ENCODE assay signal across 10 mouse cellular contexts in genomic region chr9:57149021-57149420, GRCm38 (mm10). TPM values are rescaled to one million over a fixed set of nuclear protein-coding genes. Genes with fewer than 3 reads are reported as not detected.
DNase-seq lines count a peak whose midpoint lies in the region; ATAC-seq and TF ChIP-seq lines count a peak whose summit lies in the region.
"Had no signal": no experiment of that assay in that cellular context is flagged by ENCODE, and none has a peak within 500 bp of the region (broad histone marks: within the 10 kb centered on the region; RNA-seq: fewer than 3 reads in every experiment).

No protein-coding gene starts in this region.

- H3K4me2 ChIP-seq in liver, embryonic 11.5 days, result peak overlapping the region; percentile 91
- peak overlapping the region; percentile 84 for H3K4me2 ChIP-seq in stomach, postnatal 0 days (replicated peaks; ENCODE audit: low read depth)

- H3K27ac ChIP-seq in thymus, adult 2 months (ENCODE audit: control insufficient read depth, insufficient read depth, low read length), result peak overlapping the region; percentile 88
- H3K27ac ChIP-seq in liver, embryonic 11.5 days (ENCODE audit: low read depth, low read length), result no peak overlapping the region
- H3K27ac ChIP-seq in stomach, postnatal 0 days (replicated peaks), result peak overlapping the region; percentile 93

- DNase-seq in cerebellum, adult 8-10 months, result peak; percentile 10
- no peak for DNase-seq in cerebellum, postnatal 14 days
- no peak for DNase-seq in thymus, adult 2 months
- no peak for DNase-seq in thymus, adult 18-20 months
- DNase-seq in liver, embryonic 11.5 days (ENCODE audit: low spot score), result no peak
- DNase-seq in stomach, postnatal 0 days (ENCODE audit: low spot score), result no peak
- no peak for DNase-seq in ovary, adult 18-20 months (ENCODE audit: low spot score)
- DNase-seq in adrenal gland, postnatal 14 days, result no peak
- DNase-seq: cerebellum, adult 11-12 months had no signal

- no peak for TF ChIP-seq EP300 in stomach, postnatal 0 days (optimal IDR thresholded peaks at IDR 0.05)

- peaks cover 31% of the 10 kb centered on the region for H3K4me1 ChIP-seq in thymus, adult 2 months (replicated peaks; ENCODE audit: control insufficient read depth, insufficient read depth, low read length)
- H3K4me1 ChIP-seq in liver, embryonic 11.5 days (replicated peaks; ENCODE audit: control insufficient read depth, insufficient read depth, low read length), result peaks cover 6% of the 10 kb centered on the region; the same call in 1 of the 2 replicates
- H3K4me1 ChIP-seq in stomach, postnatal 0 days (replicated peaks; ENCODE audit: control insufficient read depth, insufficient read depth), result peaks cover 3% of the 10 kb centered on the region; the same call in 1 of the 2 replicates

- H3K9ac ChIP-seq in liver, embryonic 11.5 days (ENCODE audit: low read depth, low read length), result peak overlapping the region; percentile 80
- no peak overlapping the region; the same call in 1 of the 2 replicates for H3K9ac ChIP-seq in stomach, postnatal 0 days (ENCODE audit: low read length)

- 88% methylated on average over 6 of the region's 6 CpGs for WGBS in thymus, adult 2 months
- 75% methylated on average over 6 of the region's 6 CpGs for WGBS in liver, embryonic 11.5 days
- 49% methylated on average over 6 of the region's 6 CpGs for WGBS in stomach, postnatal 0 days

- peaks cover 4% of the 10 kb centered on the region for H3K36me3 ChIP-seq in thymus, adult 2 months (ENCODE audit: control insufficient read depth, insufficient read depth, low read length)
- no peaks in the 10 kb centered on the region; the same call in 1 of the 2 replicates for H3K36me3 ChIP-seq in liver, embryonic 11.5 days (ENCODE audit: control insufficient read depth, insufficient read depth, low read length)
- H3K36me3 ChIP-seq in stomach, postnatal 0 days (ENCODE audit: control insufficient read depth, insufficient read depth, low read length), result no peaks in the 10 kb centered on the region

- TF ChIP-seq CTCF in thymus, adult 2 months (IDR thresholded peaks at IDR 0.05; ENCODE audit: borderline replicate concordance, control insufficient read depth, extremely low read depth, insufficient read depth, low read length, poor library complexity), result no peak
- no peak for TF ChIP-seq CTCF in stomach, postnatal 0 days (IDR thresholded peaks at IDR 0.05; ENCODE audit: low read depth)

- ATAC-seq in liver, embryonic 11.5 days (replicated peaks; ENCODE audit: low FRiP score), result no peak
- no peak for ATAC-seq in stomach, postnatal 0 days (ENCODE audit: low FRiP score, low TSS enrichment)

- no peaks in the 10 kb centered on the region for H3K9me3 ChIP-seq in liver, embryonic 11.5 days (ENCODE audit: control insufficient read depth, low read length)
- H3K9me3 ChIP-seq in stomach, postnatal 0 days (ENCODE audit: control insufficient read depth, low read length), result no peaks in the 10 kb centered on the region
- H3K9me3 ChIP-seq: megakaryocyte, embryonic 14.5 days had no signal

- TF ChIP-seq POLR2A in thymus, adult 2 months (IDR thresholded peaks at IDR 0.05; ENCODE audit: control insufficient read depth, extremely low read depth, insufficient read depth, low read length, poor library complexity), result no peak

- no peak overlapping the region for H3K4me3 ChIP-seq in thymus, adult 2 months (ENCODE audit: control insufficient read depth, insufficient read depth, low read length)
- peak overlapping the region; percentile 62 for H3K4me3 ChIP-seq in liver, embryonic 11.5 days (ENCODE audit: low read depth, low read length)
- H3K4me3 ChIP-seq in stomach, postnatal 0 days (ENCODE audit: low read depth, low read length), result peak overlapping the region; percentile 52; the same call in 1 of the 2 replicates

- no peaks in the 10 kb centered on the region for H3K27me3 ChIP-seq in thymus, adult 2 months (ENCODE audit: control insufficient read depth, insufficient read depth, low read length)
- H3K27me3 ChIP-seq in liver, embryonic 11.5 days (replicated peaks; ENCODE audit: control insufficient read depth, insufficient read depth, low read length), result no peaks in the 10 kb centered on the region
- no peaks in the 10 kb centered on the region for H3K27me3 ChIP-seq in stomach, postnatal 0 days (ENCODE audit: control insufficient read depth, insufficient read depth, low read length)
- H3K27me3 ChIP-seq: megakaryocyte, embryonic 14.5 days had no signal

RNA-seq across cellular contexts. Expression of gene Neil1, which starts 0.9 kb away (rescaled TPM):
- polyA plus RNA-seq in thymus, adult 2 months (2012; rRNA removed), result 47.2 and 49.1 TPM in 2 replicates
- 4.1 and 4.5 TPM in 2 replicates for polyA plus RNA-seq in liver, embryonic 11.5 days (2014; fragmentation: Nextera tagmentation; extraction: Ambion mirVana)
- polyA plus RNA-seq in stomach, postnatal 0 days (2015; fragmentation: Nextera tagmentation; extraction: Ambion mirVana), result 4.7 and 5.2 TPM in 2 replicates
- total RNA-seq in adrenal gland, postnatal 14 days (2021), result 10.6 and 11.2 TPM in 2 replicates

RNA-seq across cellular contexts. Expression of gene Commd4, which starts 9.1 kb away (rescaled TPM):
- 318 and 366 TPM in 2 replicates for polyA plus RNA-seq in thymus, adult 2 months (2012; rRNA removed)
- polyA plus RNA-seq in liver, embryonic 11.5 days (2014; fragmentation: Nextera tagmentation; extraction: Ambion mirVana), result 94.4 and 96.7 TPM in 2 replicates
- polyA plus RNA-seq in stomach, postnatal 0 days (2015; fragmentation: Nextera tagmentation; extraction: Ambion mirVana), result 74.9 and 75.3 TPM in 2 replicates
- total RNA-seq in adrenal gland, postnatal 14 days (2021), result 47.0 and 52.2 TPM in 2 replicates

RNA-seq across cellular contexts. Expression of gene Man2c1, which starts 18.5 kb away (rescaled TPM):
- polyA plus RNA-seq in thymus, adult 2 months (2012; rRNA removed), result 230 and 269 TPM in 2 replicates
- 45.0 and 47.7 TPM in 2 replicates for polyA plus RNA-seq in liver, embryonic 11.5 days (2014; fragmentation: Nextera tagmentation; extraction: Ambion mirVana)
- 35.2 and 39.5 TPM in 2 replicates for polyA plus RNA-seq in stomach, postnatal 0 days (2015; fragmentation: Nextera tagmentation; extraction: Ambion mirVana)
- 97.2 and 118 TPM in 2 replicates for total RNA-seq in adrenal gland, postnatal 14 days (2021)
